Mouse (Mus musculus) splenic B cell, adult 2 months (primary cell): Measurements from ENCODE around the gene Iqgap3.

Experiments used
- DNase-seq: peaks from one replicate; pipeline ENCODE4 v3.0.0-alpha.2; 2011; ENCODE audit warnings: low read depth, low spot score
- H3K27me3 ChIP-seq: 2 replicates; pipeline ENCODE4 v1.6.1; 2012; ENCODE audit warnings: mild to moderate bottlenecking, low read length, moderate library complexity, mixed read lengths; ENCODE audit not compliant: control insufficient read depth, poor library complexity, insufficient read depth, severe bottlenecking
- H3K36me3 ChIP-seq: 2 replicates; pipeline ENCODE4 v1.6.1; 2012; ENCODE audit warnings: mild to moderate bottlenecking, low read length, moderate library complexity, mixed read lengths; ENCODE audit not compliant: control insufficient read depth, poor library complexity, insufficient read depth, severe bottlenecking

Iqgap3 gene

GRCm38 (mm10) chr3:88139243-88140177 lies 57.7 kb downstream of the Iqgap3 start:
- peak; percentile 52 for DNase-seq
- Histone ChIP-seq H3K36me3 (no peaks in the 10 kb centered on the region), H3K27me3 (no peaks in the 10 kb centered on the region)

GRCm38 (mm10) chr3:88140178-88140902 lies 58.6 kb downstream of the Iqgap3 start:
- DNase-seq: no peak
- Histone ChIP-seq H3K36me3 (peaks cover 2% of the 10 kb centered on the region; the same call in 1 of the 2 replicates), H3K27me3 (no peaks in the 10 kb centered on the region)

- DNase-seq: peak; percentile 74
- Histone ChIP-seq H3K36me3 (peaks cover 2% of the 10 kb centered on the region; the same call in 1 of the 2 replicates), H3K27me3 (no peaks in the 10 kb centered on the region)
These were observed 59.2 kb downstream of the Iqgap3 start for GRCm38 (mm10) chr3:88140903-88141430.

GRCm38 (mm10) chr3:88141439-88141786 lies 59.6 kb downstream of the Iqgap3 start:
- Histone ChIP-seq H3K27me3 (no peaks in the 10 kb centered on the region), H3K36me3 (peaks cover 2% of the 10 kb centered on the region; the same call in 1 of the 2 replicates)
- DNase-seq: peak; percentile 91

GRCm38 (mm10) chr3:88141787-88142523 lies 60.2 kb downstream of the Iqgap3 start, which contains the start of gene Mef2d:
Gene Mef2d (plus strand): TSS chr3:88142372.
- peak; percentile 99 for DNase-seq
- no peaks in the 10 kb centered on the region for H3K27me3 ChIP-seq

GRCm38 (mm10) chr3:88142546-88142915 lies 60.8 kb downstream of the Iqgap3 start:
- no peak for DNase-seq
- peaks cover 2% of the 10 kb centered on the region; the same call in 1 of the 2 replicates for H3K36me3 ChIP-seq
- no peaks in the 10 kb centered on the region for H3K27me3 ChIP-seq

More at GRCm38 (mm10) chr3:88141787-88142523, 60.2 kb downstream of the Iqgap3 start, which contains the start of gene Mef2d:
- peaks cover 2% of the 10 kb centered on the region; the same call in 1 of the 2 replicates for H3K36me3 ChIP-seq

GRCm38 (mm10) chr3:88142916-88143771 lies 61.4 kb downstream of the Iqgap3 start:
- Histone ChIP-seq H3K27me3 (no peaks in the 10 kb centered on the region), H3K36me3 (peaks cover 2% of the 10 kb centered on the region)
- DNase-seq: peak; percentile 63

- DNase-seq: peak; percentile 56
- H3K27me3 ChIP-seq: no peaks in the 10 kb centered on the region
- peaks cover 2% of the 10 kb centered on the region for H3K36me3 ChIP-seq
These were observed 62.3 kb downstream of the Iqgap3 start for GRCm38 (mm10) chr3:88143961-88144486.

- Histone ChIP-seq H3K27me3 (no peaks in the 10 kb centered on the region), H3K36me3 (peaks cover 2% of the 10 kb centered on the region)
- DNase-seq: peak; percentile 12
These were observed 63.1 kb downstream of the Iqgap3 start for GRCm38 (mm10) chr3:88144648-88145410.

- Histone ChIP-seq H3K27me3 (no peaks in the 10 kb centered on the region), H3K36me3 (peaks cover 2% of the 10 kb centered on the region)
- DNase-seq: peak; percentile 40
These were observed 63.6 kb downstream of the Iqgap3 start for GRCm38 (mm10) chr3:88145411-88145782.

- peaks cover 2% of the 10 kb centered on the region for H3K36me3 ChIP-seq
- H3K27me3 ChIP-seq: no peaks in the 10 kb centered on the region
- DNase-seq: no peak
These were observed 64.2 kb downstream of the Iqgap3 start for GRCm38 (mm10) chr3:88145952-88146351.

GRCm38 (mm10) chr3:88146376-88147112 lies 64.8 kb downstream of the Iqgap3 start:
- no peak for DNase-seq
- no peaks in the 10 kb centered on the region for H3K27me3 ChIP-seq
- H3K36me3 ChIP-seq: peaks cover 2% of the 10 kb centered on the region
